Mouse (Mus musculus): Measurements from ENCODE around the gene Pcp4. TPM values are rescaled to one million over a fixed set of nuclear protein-coding genes. Genes with fewer than 3 reads are reported as not detected.

The Pcp4 gene
- polyA plus RNA-seq (2017; shearing (Covaris generic)) = not detected

DNA sequence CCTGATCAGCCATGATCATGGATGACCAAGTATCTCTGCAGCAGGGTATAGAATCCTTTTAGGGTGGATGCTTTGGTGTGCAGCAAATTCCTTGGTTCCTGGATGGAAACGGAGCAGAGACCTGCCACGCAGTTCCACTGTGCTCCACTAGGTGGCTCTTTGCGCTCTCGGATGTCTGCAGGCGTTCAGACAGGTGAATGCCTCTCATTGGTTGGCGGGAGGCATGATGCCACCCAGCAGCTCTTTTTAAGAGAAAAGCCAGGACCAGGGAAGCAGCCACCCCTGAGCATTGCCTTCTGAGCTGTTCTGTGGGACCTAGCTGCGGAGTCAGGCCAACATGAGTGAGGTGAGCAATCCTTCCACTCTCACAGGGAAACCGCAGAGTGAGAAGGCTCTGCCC lies at the start of gene Pcp4:
Gene Pcp4, plus strand, starts transcription at position 162 of the 400 bp plus-strand sequence.

DNA sequence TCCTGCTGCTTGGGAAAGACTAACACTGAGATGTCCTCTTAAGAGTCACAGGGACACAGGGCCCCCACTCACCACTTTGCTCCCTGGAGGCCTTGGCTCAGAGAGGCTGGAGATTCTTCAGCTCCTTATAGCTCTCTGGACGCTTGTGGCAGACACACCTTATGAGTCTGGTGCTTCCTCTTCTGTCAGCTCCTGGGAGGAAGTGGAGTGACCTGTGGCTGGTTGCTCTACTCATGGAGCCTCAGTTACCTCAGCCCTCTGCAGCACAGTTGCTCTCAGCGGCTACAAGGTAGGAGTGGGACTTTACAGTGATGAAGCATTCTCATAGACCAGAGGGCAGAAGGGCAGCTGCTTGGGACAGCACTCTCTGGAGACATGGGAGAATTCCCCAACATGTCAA lies 23.9 kb upstream of the Pcp4 start, which contains the start of gene Itgb2l:
Gene Itgb2l, minus strand, starts transcription at position 152 of the 400 bp plus-strand sequence.

Other genes with a start within 250 kb of the Pcp4 start
- gene B3galt5, start 231.8 kb upstream of the Pcp4 start, polyA plus RNA-seq (2017; shearing (Covaris generic)) = 1.4 TPM
- not detected for gene Itgb2l, start 24.0 kb upstream of the Pcp4 start, polyA plus RNA-seq (2017; shearing (Covaris generic))